Mouse (Mus musculus) bone marrow macrophage, adult 2 months (primary cell): ENCODE measurements at regions not wholly inside any gene's neighbourhood (a gene's known extent, or its start where the extent isn't known, plus 50 kb on each side); places are given as distances from the start of the nearest gene placed in this dataset.

Source experiments
- CTCF ChIP-seq: IDR thresholded peaks from 2 replicates; pipeline ENCODE4 v1.5.1; 2012; ENCODE audit warnings: low read depth, mild to moderate bottlenecking, low read length, moderate library complexity
- POLR2A ChIP-seq: IDR thresholded peaks from 2 replicates; pipeline ENCODE4 v1.6.1; 2012; ENCODE audit warnings: mild to moderate bottlenecking, low read depth, low read length, borderline replicate concordance

GRCm38 (mm10) chr19:21160946-21161345 lies 111.1 kb upstream of the Zfand5 start:
- no peak for TF ChIP-seq CTCF
- TF ChIP-seq POLR2A, result no peak
